Mouse (Mus musculus): ENCODE results near the gene Adipoq. TPM values are rescaled to one million over a fixed set of nuclear protein-coding genes. Genes with fewer than 3 reads are reported as not detected.
A peak's percentile ranks its signal among the peaks of the same experiment; 100 is the strongest.
"Not testable (repeated sequence)": the region's sequence is repeated elsewhere in the genome, so short reads cannot be mapped to it uniquely, and the experiment has no call there.

Gene Adipoq
- polyA plus RNA-seq (2016; fragmentation: Nextera tagmentation; extraction: Ambion mirVana) = not detected in 2 replicates

DNA sequence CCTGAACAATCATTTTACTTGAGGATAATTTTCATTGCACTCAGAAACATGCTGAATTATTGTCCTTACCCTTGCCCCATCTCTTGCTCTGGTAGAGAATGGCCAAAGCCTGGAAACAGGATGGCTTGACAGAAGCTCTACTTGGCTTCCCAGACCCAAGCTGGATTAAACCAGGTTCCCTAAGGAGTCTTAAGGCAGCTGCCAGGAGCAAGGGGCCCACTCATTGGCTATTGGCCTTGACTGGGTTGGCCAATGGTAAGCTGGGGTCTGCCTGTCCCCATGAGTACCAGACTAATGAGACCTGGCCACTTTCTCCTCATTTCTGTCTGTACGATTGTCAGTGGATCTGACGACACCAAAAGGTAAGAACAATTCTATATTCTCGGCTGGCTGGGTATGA lies at the start of gene Adipoq:
Gene Adipoq, plus strand, starts transcription at position 257 of the 400 bp plus-strand sequence.
- H3K27ac ChIP-seq = no peak within 1 kb of the TSS

DNA sequence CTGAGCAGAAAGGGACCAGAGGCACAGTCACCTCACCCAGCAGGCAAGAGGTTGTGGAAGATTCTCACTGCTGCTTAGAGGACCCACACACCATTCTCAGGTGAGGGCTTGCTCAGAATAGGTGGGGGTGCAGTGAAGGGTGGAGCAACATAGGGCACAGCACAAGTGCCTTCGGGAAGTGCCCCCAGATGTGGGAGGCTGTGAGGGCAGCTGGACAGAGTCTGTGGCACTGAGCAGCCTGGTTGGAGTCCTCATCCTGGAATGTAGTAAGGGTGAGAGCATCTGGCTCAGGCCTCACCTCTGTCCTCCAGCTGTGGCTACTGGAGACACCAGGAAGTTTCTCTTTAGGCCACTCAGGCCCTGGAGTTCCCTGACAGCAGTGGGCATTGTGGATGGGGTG lies 49.5 kb upstream of the Adipoq start:
- DNase-seq (ENCODE audit: extremely low spot score, low spot score); H3K9me3 ChIP-seq; H3K27ac ChIP-seq; H3K4me3 ChIP-seq; H3K36me3 ChIP-seq (replicated peaks): not testable (repeated sequence)
- peaks cover 18% of the 10 kb centered on the region for H3K4me1 ChIP-seq
- WGBS = 92% methylated on average over 1 of the region's 1 CpGs
- H3K27me3 ChIP-seq (ENCODE audit: poor library complexity, severe bottlenecking) = peaks cover 20% of the 10 kb centered on the region

More for the DNA sequence above, at the start of gene Adipoq:
- WGBS = 94% methylated on average over 3 of the region's 3 CpGs
- Histone ChIP-seq H3K9me3 (no peaks in the 10 kb centered on the region), H3K36me3 (replicated peaks) (no peaks in the 10 kb centered on the region), H3K27me3 (ENCODE audit: poor library complexity, severe bottlenecking) (no peaks in the 10 kb centered on the region), H3K4me1 (no peaks in the 10 kb centered on the region), H3K4me3 (no peak within 1 kb of the TSS)
- no peak for DNase-seq (ENCODE audit: extremely low spot score, low spot score)

- 86% methylated on average over 8 of the region's 8 CpGs for WGBS
Observed at GRCm38 (mm10) chr16:23097290-23098104, 48.8 kb upstream of the Adipoq start.

GRCm38 (mm10) chr16:23098105-23098452 lies 48.3 kb upstream of the Adipoq start:
- H3K36me3 ChIP-seq (replicated peaks) = not testable (repeated sequence)
- 92% methylated on average over 1 of the region's 1 CpGs for WGBS

More at GRCm38 (mm10) chr16:23097290-23098104, 48.8 kb upstream of the Adipoq start:
- Histone ChIP-seq H3K4me1 (peaks cover 21% of the 10 kb centered on the region), H3K27me3 (ENCODE audit: poor library complexity, severe bottlenecking) (peaks cover 20% of the 10 kb centered on the region)
- DNase-seq (ENCODE audit: extremely low spot score, low spot score); H3K9me3 ChIP-seq; H3K36me3 ChIP-seq (replicated peaks); H3K27ac ChIP-seq; H3K4me3 ChIP-seq: not testable (repeated sequence)

GRCm38 (mm10) chr16:23099632-23100031 lies 46.7 kb upstream of the Adipoq start:
- H3K27me3 ChIP-seq (ENCODE audit: poor library complexity, severe bottlenecking) = peaks cover 20% of the 10 kb centered on the region
- no peak for DNase-seq (ENCODE audit: extremely low spot score, low spot score)
- WGBS = 6% methylated on average over 12 of the region's 12 CpGs
- H3K9me3 ChIP-seq = no peaks in the 10 kb centered on the region
- H3K4me3 ChIP-seq = peak overlapping the region; percentile 48
- peak overlapping the region; percentile 74 for H3K27ac ChIP-seq
- peaks cover 28% of the 10 kb centered on the region for H3K4me1 ChIP-seq
- no peaks in the 10 kb centered on the region for H3K36me3 ChIP-seq (replicated peaks)

More at GRCm38 (mm10) chr16:23098105-23098452, 48.3 kb upstream of the Adipoq start:
- Histone ChIP-seq H3K4me1 (peaks cover 27% of the 10 kb centered on the region), H3K27me3 (ENCODE audit: poor library complexity, severe bottlenecking) (peaks cover 20% of the 10 kb centered on the region)
- not testable (repeated sequence) for H3K9me3 ChIP-seq; H3K4me3 ChIP-seq; DNase-seq (ENCODE audit: extremely low spot score, low spot score); H3K27ac ChIP-seq

DNA sequence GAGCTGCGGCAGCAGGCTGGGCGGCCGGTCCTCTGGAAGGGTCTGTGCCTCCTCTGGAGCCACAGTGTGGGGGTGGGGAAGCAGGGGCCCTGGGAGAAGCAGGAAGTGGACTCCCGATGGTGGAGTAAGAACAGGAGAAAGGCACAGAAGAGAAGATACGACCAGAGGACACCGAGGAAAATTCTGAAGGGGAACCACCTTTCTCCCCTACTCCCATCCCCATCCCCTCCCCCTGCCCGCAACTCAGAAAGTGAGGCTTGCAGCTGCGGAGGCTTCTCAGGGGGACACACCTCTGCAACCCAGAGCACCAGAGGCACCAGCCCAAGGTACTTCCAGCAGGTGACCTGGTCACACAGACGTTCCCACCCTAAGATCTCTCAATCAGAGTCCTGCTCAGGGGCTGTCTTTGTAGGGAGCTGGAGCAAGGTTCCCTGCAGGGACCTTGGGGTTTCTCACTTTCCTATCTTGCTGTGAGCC lies 46.2 kb upstream of the Adipoq start:
- H3K4me3 ChIP-seq = peak overlapping the region; percentile 48
- no peaks in the 10 kb centered on the region for H3K9me3 ChIP-seq
- no peaks in the 10 kb centered on the region for H3K36me3 ChIP-seq (replicated peaks)
- H3K4me1 ChIP-seq = peaks cover 28% of the 10 kb centered on the region
- peak; percentile 52 for DNase-seq (ENCODE audit: extremely low spot score, low spot score)
- peak overlapping the region; percentile 74 for H3K27ac ChIP-seq
- H3K27me3 ChIP-seq (ENCODE audit: poor library complexity, severe bottlenecking) = peaks cover 20% of the 10 kb centered on the region
- 0% methylated on average over 9 of the region's 9 CpGs for WGBS

DNA sequence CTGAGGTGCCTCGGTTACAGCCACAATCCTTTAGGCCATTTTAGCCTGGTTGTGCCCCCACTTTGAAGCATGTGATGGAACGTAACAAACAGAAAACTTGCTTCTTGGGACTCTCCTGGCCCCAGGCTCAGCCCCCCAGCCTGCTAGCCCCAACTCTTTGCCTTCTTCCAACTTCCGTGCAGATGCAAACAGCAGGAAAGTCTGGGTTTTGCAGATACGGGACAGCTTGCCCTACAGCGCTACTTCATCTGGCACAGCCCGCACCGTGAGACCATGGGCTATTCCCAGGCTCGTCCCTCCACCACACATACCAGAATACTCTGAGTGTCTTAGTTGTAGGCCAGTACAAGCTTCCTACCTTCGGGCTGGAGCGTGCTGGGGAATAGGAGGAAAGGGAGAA lies 45.7 kb upstream of the Adipoq start:
- no peaks in the 10 kb centered on the region for H3K9me3 ChIP-seq
- peak; percentile 18 for DNase-seq (ENCODE audit: extremely low spot score, low spot score)
- peak overlapping the region; percentile 74 for H3K27ac ChIP-seq

DNA sequence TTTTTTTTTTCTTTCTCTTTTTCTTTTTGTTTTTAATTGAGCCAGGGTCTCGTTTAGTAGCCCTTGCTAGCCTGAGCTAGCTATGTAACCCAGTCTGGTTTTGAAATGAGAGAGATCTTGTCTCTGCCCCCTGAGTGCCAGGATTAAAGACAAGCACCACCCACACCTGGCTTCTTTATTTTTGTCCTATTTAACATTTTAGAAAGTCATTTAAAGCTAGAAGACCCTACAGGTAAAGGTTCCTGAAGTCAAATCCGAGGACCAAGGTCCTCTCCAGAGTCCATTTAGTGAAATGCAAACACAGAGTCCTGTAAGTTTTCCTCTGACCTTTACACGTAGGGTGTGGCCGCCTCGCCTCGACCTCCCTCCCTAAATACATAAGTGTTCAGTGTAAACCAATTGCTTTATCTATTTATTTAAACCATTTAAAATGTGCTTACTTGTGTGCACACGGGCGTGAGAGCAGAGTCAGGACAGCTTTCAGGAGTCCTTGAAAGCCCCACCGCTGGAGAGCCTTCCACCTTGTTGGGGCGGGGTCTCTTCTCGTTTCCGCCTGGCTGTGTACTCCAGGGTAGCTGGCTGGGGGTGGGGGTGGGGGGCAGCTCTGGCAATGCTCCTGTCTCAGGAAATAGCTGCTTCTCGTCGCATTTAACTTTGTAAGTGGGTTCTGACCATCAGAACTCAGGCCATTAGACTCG lies 43.8 kb upstream of the Adipoq start:
- peak; percentile 22 for DNase-seq (ENCODE audit: extremely low spot score, low spot score)
- Histone ChIP-seq H3K36me3 (replicated peaks) (no peaks in the 10 kb centered on the region), H3K4me1 (peaks cover 37% of the 10 kb centered on the region), H3K27me3 (ENCODE audit: poor library complexity, severe bottlenecking) (peaks cover 20% of the 10 kb centered on the region), H3K27ac (peak overlapping the region; percentile 78), H3K4me3 (peak overlapping the region; percentile 50), H3K9me3 (no peaks in the 10 kb centered on the region)
- 13% methylated on average over 15 of the region's 15 CpGs for WGBS

More for the DNA sequence above, 45.7 kb upstream of the Adipoq start:
- peaks cover 20% of the 10 kb centered on the region for H3K27me3 ChIP-seq (ENCODE audit: poor library complexity, severe bottlenecking)
- H3K36me3 ChIP-seq (replicated peaks) = no peaks in the 10 kb centered on the region
- H3K4me1 ChIP-seq = peaks cover 28% of the 10 kb centered on the region
- WGBS = 6% methylated on average over 10 of the region's 10 CpGs
- peak overlapping the region; percentile 48 for H3K4me3 ChIP-seq

- no peak for DNase-seq (ENCODE audit: extremely low spot score, low spot score)
- WGBS = 44% methylated on average over 17 of the region's 17 CpGs
- peak overlapping the region; percentile 78 for H3K27ac ChIP-seq
Observed at GRCm38 (mm10) chr16:23103038-23103745, 43.1 kb upstream of the Adipoq start.

GRCm38 (mm10) chr16:23103841-23104240 lies 42.5 kb upstream of the Adipoq start:
- peaks cover 37% of the 10 kb centered on the region for H3K4me1 ChIP-seq
- WGBS = 53% methylated on average over 2 of the region's 2 CpGs
- no peak overlapping the region for H3K27ac ChIP-seq
- peaks cover 8% of the 10 kb centered on the region for H3K36me3 ChIP-seq (replicated peaks)
- H3K27me3 ChIP-seq (ENCODE audit: poor library complexity, severe bottlenecking) = peaks cover 20% of the 10 kb centered on the region
- no peak overlapping the region for H3K4me3 ChIP-seq
- no peaks in the 10 kb centered on the region for H3K9me3 ChIP-seq
- no peak for DNase-seq (ENCODE audit: extremely low spot score, low spot score)

More at GRCm38 (mm10) chr16:23103038-23103745, 43.1 kb upstream of the Adipoq start:
- H3K4me3 ChIP-seq = peak overlapping the region; percentile 50
- H3K36me3 ChIP-seq (replicated peaks) = peaks cover 2% of the 10 kb centered on the region
- peaks cover 37% of the 10 kb centered on the region for H3K4me1 ChIP-seq
- peaks cover 20% of the 10 kb centered on the region for H3K27me3 ChIP-seq (ENCODE audit: poor library complexity, severe bottlenecking)
- H3K9me3 ChIP-seq = no peaks in the 10 kb centered on the region

DNA sequence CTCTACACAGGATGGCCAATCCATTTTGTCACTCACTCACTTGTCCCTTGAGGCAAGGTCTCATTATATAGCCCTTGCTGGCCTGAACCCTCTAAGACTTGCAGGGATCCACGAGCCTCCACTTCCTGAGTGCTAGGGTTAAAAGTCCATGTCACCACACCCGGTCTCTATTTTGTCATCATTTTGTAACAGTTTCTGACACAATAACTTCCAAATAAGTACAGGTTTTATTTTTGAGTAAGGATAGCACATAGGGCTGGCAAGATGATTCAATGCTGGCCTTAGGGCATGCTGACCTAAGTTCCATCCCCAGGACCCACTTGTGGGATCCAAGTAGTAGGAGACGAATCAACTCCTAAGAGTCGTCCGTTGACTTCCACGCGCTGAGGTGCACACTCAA lies 40.2 kb upstream of the Adipoq start:
- Histone ChIP-seq H3K27me3 (ENCODE audit: poor library complexity, severe bottlenecking) (no peaks in the 10 kb centered on the region), H3K4me1 (peaks cover 40% of the 10 kb centered on the region), H3K4me3 (no peak overlapping the region), H3K9me3 (no peaks in the 10 kb centered on the region), H3K27ac (no peak overlapping the region), H3K36me3 (replicated peaks) (peaks cover 31% of the 10 kb centered on the region)
- DNase-seq (ENCODE audit: extremely low spot score, low spot score) = no peak
- 80% methylated on average over 7 of the region's 7 CpGs for WGBS

DNA sequence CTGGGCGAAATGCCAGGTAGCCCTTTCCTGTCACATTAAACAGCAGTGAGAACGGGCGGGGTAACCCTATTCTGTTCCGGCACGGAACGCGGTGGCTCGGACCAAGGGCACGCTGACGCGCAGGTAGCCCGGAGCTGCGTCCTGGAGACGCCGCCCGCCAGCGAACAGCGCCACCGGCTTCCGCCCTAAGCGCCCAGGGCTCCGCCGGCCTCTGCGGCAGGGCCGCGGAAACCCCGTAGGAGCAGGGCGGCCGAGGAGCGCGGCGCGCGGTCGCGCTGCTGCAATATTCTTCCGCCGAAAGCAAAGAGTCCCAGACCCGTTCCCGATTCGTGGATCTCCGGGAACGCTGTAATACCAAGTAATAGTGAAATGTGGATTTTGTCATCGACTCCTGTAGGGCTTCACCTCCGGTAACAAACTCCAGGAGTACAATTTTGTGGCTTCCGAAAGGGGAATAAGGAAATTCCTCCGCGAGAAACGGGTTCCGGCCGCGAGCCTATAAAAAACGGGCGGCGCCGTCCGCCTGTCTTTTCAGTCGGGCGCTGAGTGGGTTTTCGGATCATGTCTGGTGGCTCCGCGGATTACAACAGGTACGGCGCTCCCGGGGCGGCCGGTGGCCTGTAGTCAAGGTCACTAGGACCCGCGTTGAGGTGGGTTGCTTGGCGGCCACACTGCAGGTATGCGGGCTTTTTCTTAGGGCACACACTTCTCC lies 38.9 kb upstream of the Adipoq start, which contains the start of gene Eif4a2:
Gene Eif4a2, plus strand, starts transcription at position 214 of the 712 bp plus-strand sequence.
- under 1% methylated on average over 71 of the region's 71 CpGs for WGBS

More for the DNA sequence above, 38.9 kb upstream of the Adipoq start, which contains the start of gene Eif4a2:
- DNase-seq (ENCODE audit: extremely low spot score, low spot score) = peak; percentile 89
- peaks cover 44% of the 10 kb centered on the region for H3K36me3 ChIP-seq (replicated peaks)
- peak within 1 kb of the TSS; percentile 99 for H3K27ac ChIP-seq
- no peaks in the 10 kb centered on the region for H3K9me3 ChIP-seq
- peaks cover 44% of the 10 kb centered on the region for H3K4me1 ChIP-seq
- no peaks in the 10 kb centered on the region for H3K27me3 ChIP-seq (ENCODE audit: poor library complexity, severe bottlenecking)
- H3K4me3 ChIP-seq = peak within 1 kb of the TSS; percentile 97
